Mouse (Mus musculus) ES-Bruce4 (cell line): ENCODE results near the gene Epb41l1.
"Not testable (repeated sequence)": the region's sequence is repeated elsewhere in the genome, so short reads cannot be mapped to it uniquely, and the experiment has no call there.

Experiments
- CTCF ChIP-seq: IDR thresholded peaks from one replicate; pipeline ENCODE4 v1.8.1; 2011; ENCODE audit warnings: low read depth, low read length
- EP300 ChIP-seq: IDR thresholded peaks from 2 replicates; pipeline ENCODE4 v1.6.1; 2011; ENCODE audit warnings: low read depth, low read length; ENCODE audit not compliant: insufficient read depth
- POLR2A ChIP-seq: IDR thresholded peaks from one replicate; pipeline ENCODE4 v1.8.1; 2011; ENCODE audit warnings: low read length; ENCODE audit not compliant: insufficient read depth

DNA sequence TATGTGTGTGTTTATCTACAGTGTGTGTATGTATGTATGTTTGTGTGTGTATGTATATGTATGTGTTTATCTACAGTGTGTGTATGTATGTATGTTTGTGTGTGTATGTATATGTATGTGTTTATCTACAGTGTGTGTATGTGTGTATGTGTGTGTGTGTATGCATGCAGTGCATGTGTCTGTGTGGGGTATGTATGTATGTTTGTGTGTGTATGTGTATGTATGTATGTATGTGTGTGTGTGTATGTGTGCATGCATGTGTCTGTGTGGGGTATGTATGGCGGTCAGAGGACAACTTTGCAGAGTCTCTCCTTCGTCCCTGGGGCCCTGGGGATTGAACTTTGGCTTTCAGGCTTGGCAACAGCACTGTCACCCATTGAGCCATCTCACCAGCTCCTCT, 96.0 kb downstream of the Epb41l1 start:
- TF ChIP-seq EP300, POLR2A, CTCF: not testable (repeated sequence)
